Mouse (Mus musculus) bone marrow, adult 2 months (tissue): ENCODE data around the gene Kdm4a.

Experiments used
- CTCF ChIP-seq: fragments of 200-500 bp; IDR thresholded peaks from 2 replicates; pipeline ENCODE4 v1.5.1; 2011; ENCODE audit warnings: low read length, control low read depth; ENCODE audit not compliant: control insufficient read depth, insufficient read depth
- POLR2A ChIP-seq: fragments of 200-500 bp; IDR thresholded peaks from 2 replicates; pipeline ENCODE4 v1.6.1; 2011; ENCODE audit warnings: low read depth, mild to moderate bottlenecking, control low read depth, low read length, borderline replicate concordance; ENCODE audit not compliant: control insufficient read depth

DNA sequence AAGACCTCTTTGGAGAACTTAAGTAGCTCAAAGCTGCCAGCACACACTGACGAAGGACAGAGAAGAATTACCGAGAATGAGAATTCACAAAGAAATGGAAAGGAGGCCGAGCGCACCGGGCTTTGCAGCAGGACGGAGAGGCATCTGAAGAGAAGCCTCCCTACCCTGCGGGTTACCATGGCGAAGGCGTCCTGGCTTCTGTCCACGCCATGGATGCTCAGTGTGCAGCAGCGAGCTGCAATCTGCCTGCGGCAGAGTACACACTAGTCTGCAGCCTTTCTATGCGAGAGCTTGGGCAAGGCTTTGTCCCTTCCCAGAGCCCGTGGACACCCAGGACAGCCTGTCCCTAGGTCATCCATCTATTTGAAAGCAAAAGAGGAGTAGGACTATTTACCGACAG lies 23.3 kb downstream of the Kdm4a start:
- TF ChIP-seq POLR2A: no peak
- TF ChIP-seq CTCF: no peak
